Mouse (Mus musculus) stomach, embryonic 14.5 days (tissue): ENCODE measurements at regions not wholly inside any gene's neighbourhood (a gene's known extent, or its start where the extent isn't known, plus 50 kb on each side); places are given as distances from the start of the nearest gene placed in this dataset.

Experiments used
- ATAC-seq: fragments of 200-750 bp; cut with Nextera tagmentation; 2 replicates; pipeline ENCODE4 v1.8.0; 2017; ENCODE audit warnings: low read depth, moderate TSS enrichment; ENCODE audit not compliant: insufficient number of reproducible peaks, insufficient read depth, low FRiP score
- H3K27ac ChIP-seq: fragments of 300-500 bp; sonication (generic); 2 replicates; pipeline ENCODE4 v1.5.1; 2014; ENCODE audit warnings: mild to moderate bottlenecking, low read length, moderate library complexity, mixed read lengths
- H3K27me3 ChIP-seq: fragments of 300-500 bp; sonication (generic); 2 replicates; pipeline ENCODE4 v1.6.1; 2014; ENCODE audit warnings: low read length, control low read depth, mixed read lengths; ENCODE audit not compliant: control insufficient read depth, insufficient read depth
- H3K36me3 ChIP-seq: fragments of 300-500 bp; sonication (generic); 2 replicates; pipeline ENCODE4 v1.6.1; 2014; ENCODE audit warnings: mild to moderate bottlenecking, control low read depth, low read length, moderate library complexity, mixed read lengths; ENCODE audit not compliant: control insufficient read depth, insufficient read depth
- H3K4me1 ChIP-seq: fragments of 300-500 bp; sonication (generic); 2 replicates; pipeline ENCODE4 v1.6.1; 2014; ENCODE audit warnings: low read length, control low read depth, mixed read lengths; ENCODE audit not compliant: control insufficient read depth, insufficient read depth
- H3K4me2 ChIP-seq: fragments of 300-500 bp; sonication (generic); replicated peaks from 2 replicates; pipeline ENCODE4 v1.6.1; 2014; ENCODE audit warnings: low read depth, low read length, control low read depth
- H3K4me3 ChIP-seq: fragments of 300-500 bp; sonication (generic); 2 replicates; pipeline ENCODE4 v1.5.1; 2014; ENCODE audit warnings: low read depth, low read length, control low read depth
- H3K9ac ChIP-seq: fragments of 300-500 bp; sonication (generic); replicated peaks from 2 replicates; pipeline ENCODE4 v1.6.1; 2014; ENCODE audit warnings: low read depth, mild to moderate bottlenecking, control low read depth, low read length, moderate library complexity, mixed read lengths
- H3K9me3 ChIP-seq: fragments of 300-500 bp; sonication (generic); 2 replicates; pipeline ENCODE4 v1.6.1; 2016; ENCODE audit warnings: low read depth, low read length, control low read depth; ENCODE audit not compliant: control insufficient read depth
- WGBS: fragments of 180-500 bp; shearing (Covaris S2); extraction: QIAGEN DNeasy Blood & Tissue Kit; methylation state at CpG from one replicate; pipeline ENCODE4 v1.1.7; 2014; 5-methylcytosine and 5-hydroxymethylcytosine counted together

DNA sequence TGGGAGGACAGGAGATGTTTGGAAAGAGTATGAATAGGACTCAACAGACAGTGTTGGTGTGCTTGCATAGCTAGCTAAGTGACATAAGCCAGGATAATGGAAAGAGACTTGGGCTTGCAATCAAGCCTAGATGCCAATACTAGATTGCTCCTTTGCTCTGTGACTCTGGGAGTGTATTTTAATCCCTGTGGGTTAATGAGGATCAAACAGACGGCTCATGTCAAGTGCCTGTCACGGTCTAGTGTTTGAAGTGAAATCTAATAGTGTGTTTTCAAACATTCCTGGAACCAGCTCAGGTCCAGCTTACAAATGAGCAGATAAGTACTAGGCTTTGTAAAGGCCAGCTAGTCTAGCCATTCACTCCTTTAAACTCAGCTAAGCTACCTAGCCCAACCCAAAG lies 64.1 kb upstream of the Ranbp3l start:
- H3K9ac ChIP-seq: no peak overlapping the region
- H3K27me3 ChIP-seq: no peaks in the 10 kb centered on the region
- ATAC-seq: no peak
- no peak overlapping the region for H3K4me3 ChIP-seq
- H3K4me2 ChIP-seq: no peak overlapping the region
- H3K9me3 ChIP-seq: no peaks in the 10 kb centered on the region
- H3K36me3 ChIP-seq: no peaks in the 10 kb centered on the region
- WGBS: 61% methylated on average over 2 of the region's 2 CpGs
- H3K27ac ChIP-seq: no peak overlapping the region
- H3K4me1 ChIP-seq: no peaks in the 10 kb centered on the region

DNA sequence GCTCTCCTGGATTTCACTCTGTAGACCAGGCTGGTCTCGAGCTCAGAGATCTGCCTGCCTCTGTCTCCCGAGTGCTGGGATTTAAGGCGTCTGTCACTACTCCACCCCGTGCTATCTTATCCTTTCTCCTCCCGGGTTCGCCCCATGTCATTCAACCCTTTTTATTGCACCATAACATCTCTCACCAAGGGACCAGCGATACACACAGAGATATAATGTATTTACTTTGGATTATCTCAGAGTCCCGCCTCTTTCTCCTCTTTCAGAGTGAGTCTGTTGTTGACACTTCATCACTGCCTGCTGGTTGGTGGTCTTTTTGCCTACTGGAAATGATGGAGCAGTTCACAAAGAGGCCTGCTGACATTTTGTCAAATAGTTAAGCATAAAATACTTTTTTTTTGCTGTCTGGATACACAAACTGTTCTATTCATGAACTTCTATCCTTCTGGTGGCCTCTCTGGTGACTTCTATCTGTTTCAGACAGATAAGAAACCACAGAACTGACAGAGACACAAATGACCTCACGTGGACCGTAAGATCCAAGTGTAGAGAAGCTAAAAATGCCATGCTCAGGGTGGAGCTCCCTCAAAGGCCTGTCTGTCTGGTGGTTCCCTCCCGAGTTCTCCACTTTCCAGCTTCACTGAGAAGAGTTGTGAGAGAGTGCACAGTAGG lies 70.1 kb upstream of the Ranbp3l start:
- Histone ChIP-seq H3K4me1 (no peaks in the 10 kb centered on the region), H3K9me3 (no peaks in the 10 kb centered on the region), H3K4me3 (no peak overlapping the region), H3K4me2 (no peak overlapping the region), H3K36me3 (no peaks in the 10 kb centered on the region), H3K27me3 (no peaks in the 10 kb centered on the region), H3K9ac (no peak overlapping the region), H3K27ac (no peak overlapping the region)
- 74% methylated on average over 11 of the region's 11 CpGs for WGBS
- no peak for ATAC-seq

DNA sequence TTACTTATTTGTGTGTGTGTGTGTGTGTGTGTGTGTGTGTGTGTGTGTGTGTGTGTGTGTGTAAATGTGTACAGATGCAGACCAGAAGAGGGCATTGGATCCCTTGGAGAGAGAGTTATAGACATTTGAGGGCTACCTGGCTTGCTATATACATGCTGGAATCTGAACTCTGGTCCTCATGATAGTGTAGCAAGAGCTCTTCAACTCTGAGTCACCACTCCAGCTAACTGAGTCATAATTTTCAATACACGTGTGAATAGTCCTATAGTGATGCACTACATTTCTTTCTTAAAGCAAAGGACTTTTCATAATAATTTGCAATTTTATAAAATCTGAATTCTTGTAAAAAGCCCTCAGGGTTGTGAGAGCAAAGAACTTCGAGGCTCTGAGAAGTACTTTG lies 70.9 kb upstream of the Ranbp3l start:
- WGBS: 82% methylated on average over 2 of the region's 2 CpGs
- Histone ChIP-seq H3K4me1 (no peaks in the 10 kb centered on the region), H3K4me2 (no peak overlapping the region), H3K27me3 (no peaks in the 10 kb centered on the region), H3K9ac (no peak overlapping the region), H3K4me3 (no peak overlapping the region), H3K36me3 (no peaks in the 10 kb centered on the region), H3K9me3 (no peaks in the 10 kb centered on the region), H3K27ac (no peak overlapping the region)
- no peak for ATAC-seq

DNA sequence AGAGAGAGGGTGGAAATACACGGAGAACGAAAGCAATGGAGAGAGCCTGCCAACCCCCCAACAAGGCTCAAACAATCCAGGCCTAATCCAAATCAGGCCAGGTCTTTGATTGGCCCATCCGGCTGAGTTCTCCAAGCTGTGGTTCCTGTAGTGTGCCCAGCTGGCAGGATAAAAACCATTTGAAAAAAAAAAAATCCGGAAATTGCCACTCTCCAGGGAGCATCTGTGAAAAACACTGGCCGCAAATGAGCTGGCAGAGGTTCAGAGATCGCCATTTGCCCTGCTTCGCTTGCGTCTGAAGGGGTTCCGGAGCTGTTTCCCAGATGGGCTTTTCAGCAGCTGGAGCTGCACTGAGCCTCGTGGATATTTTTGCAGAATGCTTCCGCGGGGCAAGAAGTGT lies 71.4 kb upstream of the Ranbp3l start:
- WGBS: 81% methylated on average over 12 of the region's 12 CpGs
- no peak overlapping the region for H3K4me2 ChIP-seq

DNA sequence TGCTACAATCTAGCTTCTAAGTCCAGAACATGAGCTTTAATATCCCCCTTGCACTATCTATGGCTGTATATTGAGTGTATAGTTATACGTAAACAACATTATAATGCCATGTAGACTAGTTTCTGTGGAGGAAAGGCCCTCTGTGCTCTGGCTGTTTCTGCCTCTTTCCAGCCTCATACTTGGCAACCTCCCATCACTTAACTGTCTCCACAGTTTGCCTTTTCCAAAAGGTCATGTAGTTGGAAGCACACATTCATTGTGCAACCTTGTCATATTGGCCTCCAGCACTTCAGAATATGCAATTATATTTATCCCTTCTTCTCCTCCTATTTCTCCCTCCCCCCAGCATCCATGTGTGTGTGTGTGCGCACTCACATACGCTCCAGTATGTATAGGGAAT lies 82.2 kb upstream of the Ranbp3l start:
- no peaks in the 10 kb centered on the region for H3K4me1 ChIP-seq
- H3K9ac ChIP-seq: no peak overlapping the region
- no peak overlapping the region for H3K27ac ChIP-seq
- H3K4me3 ChIP-seq: no peak overlapping the region
- no peaks in the 10 kb centered on the region for H3K36me3 ChIP-seq
- H3K4me2 ChIP-seq: no peak overlapping the region
- H3K27me3 ChIP-seq: no peaks in the 10 kb centered on the region
- ATAC-seq: no peak
- 94% methylated on average over 3 of the region's 3 CpGs for WGBS
- no peaks in the 10 kb centered on the region for H3K9me3 ChIP-seq

More for the DNA sequence above, 71.4 kb upstream of the Ranbp3l start:
- H3K4me3 ChIP-seq: no peak overlapping the region
- H3K9ac ChIP-seq: no peak overlapping the region
- no peak for ATAC-seq
- no peaks in the 10 kb centered on the region for H3K27me3 ChIP-seq
- H3K36me3 ChIP-seq: no peaks in the 10 kb centered on the region
- no peaks in the 10 kb centered on the region for H3K4me1 ChIP-seq
- no peak overlapping the region for H3K27ac ChIP-seq
- H3K9me3 ChIP-seq: no peaks in the 10 kb centered on the region

DNA sequence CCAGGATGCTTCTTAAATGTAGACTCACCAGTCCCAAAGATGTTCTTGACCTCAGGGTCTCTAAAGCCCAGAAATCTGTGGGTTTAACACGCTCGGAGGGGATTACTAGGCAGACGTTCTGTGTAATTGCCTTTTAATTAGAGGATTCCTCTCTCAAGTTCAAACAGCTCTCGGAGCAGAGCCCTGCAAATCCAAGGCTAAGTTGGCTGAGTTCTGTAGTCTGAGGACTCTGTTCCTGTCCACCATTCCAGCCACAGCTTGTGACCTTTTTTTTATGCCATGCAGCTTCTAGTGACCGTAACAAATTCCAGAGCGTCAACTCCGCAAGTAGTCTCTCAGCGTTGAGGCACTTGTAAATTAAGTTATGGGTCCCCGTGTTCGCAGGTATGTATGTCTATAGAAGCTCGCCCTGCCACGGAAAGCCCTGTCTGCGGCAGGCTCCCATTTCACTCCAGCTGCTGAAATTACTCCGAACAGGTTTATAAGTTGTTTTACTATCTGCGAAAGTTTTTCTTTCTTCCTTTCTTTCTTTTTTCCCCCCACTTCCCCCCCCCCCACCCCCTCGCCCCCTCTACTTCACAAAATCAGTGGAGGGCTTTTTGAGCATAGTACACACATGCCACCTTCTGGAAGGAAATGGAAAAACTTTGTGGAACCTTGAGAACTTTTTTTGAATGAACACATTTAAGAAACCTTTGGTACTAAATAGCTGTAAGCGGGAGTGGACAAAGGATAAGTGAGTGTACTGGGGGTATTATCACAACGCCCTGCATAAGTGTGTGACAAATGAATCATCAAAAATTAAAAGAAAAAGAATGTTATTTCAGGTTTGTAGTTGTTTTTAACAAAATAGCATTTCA lies 82.9 kb upstream of the Ranbp3l start:
- Histone ChIP-seq H3K4me2 (no peak overlapping the region), H3K36me3 (no peaks in the 10 kb centered on the region), H3K9ac (no peak overlapping the region), H3K27ac (no peak overlapping the region), H3K4me1 (no peaks in the 10 kb centered on the region), H3K27me3 (no peaks in the 10 kb centered on the region), H3K4me3 (no peak overlapping the region), H3K9me3 (no peaks in the 10 kb centered on the region)
- 67% methylated on average over 18 of the region's 18 CpGs for WGBS
- no peak for ATAC-seq

DNA sequence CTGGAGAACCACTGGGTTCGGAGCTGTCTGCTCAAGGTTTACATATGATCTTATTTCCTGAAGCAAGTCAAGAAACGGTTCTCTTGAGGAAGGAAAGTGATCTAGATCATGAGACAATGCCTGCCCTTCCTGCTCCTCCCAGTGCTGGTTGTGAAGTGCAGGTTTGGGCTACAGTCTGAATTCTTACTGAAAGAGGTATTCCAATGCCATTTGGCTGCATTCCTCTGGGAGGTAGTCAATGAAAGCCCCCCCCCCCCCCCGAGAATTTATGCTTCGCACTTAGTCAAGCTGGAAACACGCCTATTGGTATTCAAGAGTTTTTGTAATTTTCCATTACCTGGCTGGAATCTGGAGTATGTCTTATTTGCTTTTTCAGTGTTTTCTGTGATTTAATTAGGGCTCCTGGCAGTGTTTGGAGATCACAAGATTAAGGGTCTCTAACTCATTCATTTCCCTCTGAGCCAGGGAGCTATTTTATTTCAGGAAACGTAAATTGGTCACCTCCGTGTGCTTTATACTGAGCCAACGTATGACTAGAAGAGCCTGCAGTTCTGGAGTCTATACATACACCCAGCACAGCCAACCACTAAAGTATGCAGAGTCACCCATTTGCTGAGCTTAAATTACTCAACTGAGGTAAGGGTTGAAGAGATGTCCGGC lies 84.7 kb upstream of the Ranbp3l start:
- H3K4me2 ChIP-seq: no peak overlapping the region
- no peaks in the 10 kb centered on the region for H3K27me3 ChIP-seq
- H3K9me3 ChIP-seq: no peaks in the 10 kb centered on the region
- H3K4me3 ChIP-seq: no peak overlapping the region
- no peaks in the 10 kb centered on the region for H3K36me3 ChIP-seq
- H3K9ac ChIP-seq: no peak overlapping the region
- no peaks in the 10 kb centered on the region for H3K4me1 ChIP-seq
- no peak overlapping the region for H3K27ac ChIP-seq
- no peak for ATAC-seq
- WGBS: 65% methylated on average over 9 of the region's 9 CpGs

DNA sequence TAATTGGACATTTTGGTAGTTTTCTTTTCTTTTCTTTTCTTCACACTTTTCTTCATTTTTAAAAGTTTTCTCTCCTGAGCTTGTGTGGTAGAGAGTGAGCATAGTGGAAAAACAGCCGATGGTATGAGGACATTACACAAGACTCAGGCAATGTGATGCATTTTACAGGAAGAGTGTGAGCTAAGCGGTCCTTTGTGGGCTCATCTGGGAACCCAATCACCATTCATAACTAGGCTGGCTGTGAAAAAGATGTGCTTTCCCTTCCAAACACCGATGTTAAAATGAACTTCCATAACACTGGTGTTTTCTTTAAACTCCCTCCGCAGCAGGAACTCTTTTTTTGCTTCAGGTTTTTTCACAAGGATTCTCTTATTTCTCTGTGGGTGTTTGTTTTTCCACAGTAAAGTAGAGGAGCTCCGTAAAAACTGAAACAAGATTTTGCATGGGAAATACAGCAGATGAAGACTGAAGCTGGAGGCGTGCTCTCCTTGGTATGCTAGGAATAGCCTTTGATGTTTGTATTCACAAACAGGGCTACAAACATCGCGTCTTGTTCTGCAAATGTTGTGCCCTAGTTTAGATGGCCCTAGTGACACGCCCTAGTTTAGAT lies 92.8 kb upstream of the Ranbp3l start:
- Histone ChIP-seq H3K36me3 (no peaks in the 10 kb centered on the region), H3K9me3 (no peaks in the 10 kb centered on the region), H3K27ac (no peak overlapping the region), H3K4me3 (no peak overlapping the region), H3K27me3 (no peaks in the 10 kb centered on the region), H3K9ac (no peak overlapping the region), H3K4me2 (no peak overlapping the region), H3K4me1 (no peaks in the 10 kb centered on the region)
- 85% methylated on average over 9 of the region's 9 CpGs for WGBS
- no peak for ATAC-seq
